34 mouse cellular contexts compared by ENCODE assay signal in genomic region chr9:119368367-119368766, GRCm38 (mm10). TPM values are rescaled to one million over a fixed set of nuclear protein-coding genes. Genes with fewer than 3 reads are reported as not detected.
DNase-seq lines count a peak whose midpoint lies in the region; ATAC-seq and TF ChIP-seq lines count a peak whose summit lies in the region.
"Had no signal": no experiment of that assay in that cellular context is flagged by ENCODE, and none has a peak within 500 bp of the region (broad histone marks: within the 10 kb centered on the region; RNA-seq: fewer than 3 reads in every experiment).

No protein-coding gene starts in this region.

- H3K9ac ChIP-seq in kidney, embryonic 15.5 days, result no peak overlapping the region
- no peak overlapping the region for H3K9ac ChIP-seq in MEL (ENCODE audit: control insufficient read depth, low read depth, low read length, poor library complexity, severe bottlenecking)
- H3K9ac ChIP-seq: heart, embryonic 13.5 days; hindbrain, embryonic 15.5 days; limb, embryonic 13.5 days; liver, embryonic 14.5 days; lung, embryonic 14.5 days; midbrain, embryonic 15.5 days; stomach, embryonic 15.5 days had no signal

- 83% methylated on average over 3 of the region's 3 CpGs for WGBS in kidney, embryonic 15.5 days

- no peaks in the 10 kb centered on the region for H3K9me3 ChIP-seq in kidney, embryonic 15.5 days (replicated peaks)
- H3K9me3 ChIP-seq in MEL (replicated peaks; ENCODE audit: insufficient read depth, low read length), result no peaks in the 10 kb centered on the region
- H3K9me3 ChIP-seq: G1E; heart, embryonic 13.5 days; hindbrain, embryonic 10.5 days; hindbrain, embryonic 15.5 days; limb, embryonic 13.5 days; midbrain, embryonic 15.5 days; stomach, embryonic 15.5 days had no signal

- H3K4me3 ChIP-seq in kidney, embryonic 15.5 days (replicated peaks), result no peak overlapping the region
- H3K4me3 ChIP-seq in C2C12 (ENCODE audit: insufficient read depth, poor library complexity, severe bottlenecking), result no peak overlapping the region
- H3K4me3 ChIP-seq in MEL (ENCODE audit: control insufficient read depth in 1 of 2, insufficient read depth in 1 of 2, low read depth in 2 of 2, low read length in 2 of 2), result no peak overlapping the region
- H3K4me3 ChIP-seq: erythroblast, embryonic 14.5 days; heart, embryonic 13.5 days; hindbrain, embryonic 10.5 days; hindbrain, embryonic 15.5 days; limb, embryonic 13.5 days; midbrain, embryonic 15.5 days; stomach, embryonic 15.5 days had no signal

- no peak for TF ChIP-seq EP300 in MEL (IDR thresholded peaks at IDR 0.05; ENCODE audit: low read depth in 1 of 2, low read length in 2 of 2)

- H3K27me3 ChIP-seq in kidney, embryonic 15.5 days, result no peaks in the 10 kb centered on the region
- H3K27me3 ChIP-seq in C2C12 (ENCODE audit: control insufficient read depth, insufficient read depth, insufficient read length) (no peaks in the 10 kb centered on the region), MEL (ENCODE audit: control insufficient read depth in 1 of 2, insufficient read depth in 2 of 2, low read length in 2 of 2) (no peaks in the 10 kb centered on the region)
- H3K27me3 ChIP-seq: heart, embryonic 13.5 days; hindbrain, embryonic 15.5 days; limb, embryonic 13.5 days; midbrain, embryonic 15.5 days; Patski; stomach, embryonic 15.5 days had no signal

- no peak for ATAC-seq in kidney, embryonic 15.5 days (replicated peaks; ENCODE audit: low FRiP score)
- ATAC-seq: forebrain, embryonic 16.5 days; midbrain, embryonic 15.5 days; Patski had no signal

- no peaks in the 10 kb centered on the region for H3K79me3 ChIP-seq in C2C12 (ENCODE audit: low read depth)

- 0 out of 2 replicates have a peak, but pooled peaks cover 10% of the 10 kb centered on the region for H3K36me3 ChIP-seq in kidney, embryonic 15.5 days
- H3K36me3 ChIP-seq in C2C12 (ENCODE audit: control insufficient read depth, insufficient read depth) (no peaks in the 10 kb centered on the region), MEL (ENCODE audit: control insufficient read depth in 1 of 2, insufficient read depth in 2 of 2, low read length in 2 of 2) (peaks cover 0 to 8% of the 10 kb centered on the region in 2 experiments; a peak in 3 of 4 replicates)
- H3K36me3 ChIP-seq: hindbrain, embryonic 15.5 days; midbrain, embryonic 15.5 days had no signal

- TF ChIP-seq CTCF in C2C12 (IDR thresholded peaks at IDR 0.05; ENCODE audit: control insufficient read depth, insufficient read depth, insufficient read length), result no peak
- TF ChIP-seq CTCF in MEL (IDR thresholded peaks at IDR 0.05 in 2 of 3, conservative IDR thresholded peaks at IDR 0.05 in 1 of 3; ENCODE audit: control insufficient read depth in 1 of 3, insufficient read depth in 1 of 3, low read depth in 2 of 3, low read length in 3 of 3, poor library complexity in 1 of 3, severe bottlenecking in 1 of 3), result no peak

- H3ac ChIP-seq in C2C12 (ENCODE audit: control insufficient read depth, insufficient read length, low read depth), result no peak overlapping the region

- DNase-seq in kidney, adult 8-10 months, result peak; percentile 54 to 56
- DNase-seq in MEL (ENCODE audit: low read depth, low spot score), result no peak
- peak; percentile 33 for DNase-seq in kidney, postnatal 14 days
- DNase-seq in cerebellum, postnatal 4 days (ENCODE audit: low spot score in 2 of 2), result no peak
- no peak for DNase-seq in heart, postnatal 4 days
- DNase-seq: adrenal gland, postnatal 25 days; cerebellum, adult 11-12 months; cerebellum, adult 9-11 months; gastrocnemius, postnatal 10 days; heart, postnatal 10 days; lung, embryonic 14.5 days; lung, postnatal 14 days; right cerebral cortex, postnatal 25 days had no signal

- H3K4me1 ChIP-seq in kidney, embryonic 15.5 days, result peaks cover 8% of the 10 kb centered on the region; the same call in 1 of the 2 replicates
- peaks cover 6 to 17% of the 10 kb centered on the region in 2 experiments for H3K4me1 ChIP-seq in MEL (ENCODE audit: control insufficient read depth in 1 of 2, insufficient read depth in 2 of 2, low read length in 2 of 2)
- H3K4me1 ChIP-seq: hindbrain, embryonic 10.5 days; hindbrain, embryonic 15.5 days; limb, embryonic 13.5 days; midbrain, embryonic 15.5 days; stomach, embryonic 15.5 days had no signal

- H3K79me2 ChIP-seq in C2C12 (ENCODE audit: control insufficient read depth, insufficient read depth) (no peaks in the 10 kb centered on the region), MEL (ENCODE audit: control insufficient read depth, insufficient read depth, low read length, poor library complexity) (no peaks in the 10 kb centered on the region)

- no peak for TF ChIP-seq RAD21 in MEL (IDR thresholded peaks at IDR 0.05; ENCODE audit: low read depth, low read length)

- H3K27ac ChIP-seq in kidney, embryonic 15.5 days, result no peak overlapping the region
- no peak overlapping the region for H3K27ac ChIP-seq in MEL (ENCODE audit: control insufficient read depth, low read depth, low read length)
- H3K27ac ChIP-seq: heart, embryonic 13.5 days; hindbrain, embryonic 15.5 days; limb, embryonic 13.5 days; liver, embryonic 14.5 days; midbrain, embryonic 15.5 days; stomach, embryonic 15.5 days had no signal

- TF ChIP-seq POLR2A in MEL (IDR thresholded peaks at IDR 0.05; ENCODE audit: control insufficient read depth in 1 of 2, insufficient read depth in 1 of 2, low read depth in 1 of 2, low read length in 2 of 2, poor library complexity in 1 of 2), result no peak

- H3K4me2 ChIP-seq in kidney, embryonic 15.5 days, result no peak overlapping the region
- H3K4me2 ChIP-seq: heart, embryonic 13.5 days; hindbrain, embryonic 15.5 days; limb, embryonic 13.5 days; lung, embryonic 14.5 days; midbrain, embryonic 15.5 days; stomach, embryonic 15.5 days had no signal

TF ChIP-seq in C2C12, 6 proteins besides CTCF, POLR2A, EP300 and RAD21:
- no peak for TF ChIP-seq MYOD1 (IDR thresholded peaks at IDR 0.05; ENCODE audit: control insufficient read depth, insufficient read length, low read depth)
- TF ChIP-seq MAX (IDR thresholded peaks at IDR 0.05), result no peak
- TF ChIP-seq USF1 (IDR thresholded peaks at IDR 0.05; ENCODE audit: low read depth), result peak; percentile 52
TF ChIP-seq in C2C12: peak in this region for 1.

TF ChIP-seq in MEL, 35 proteins besides CTCF, POLR2A, EP300 and RAD21:
- TF ChIP-seq USF2 (IDR thresholded peaks at IDR 0.05; ENCODE audit: borderline replicate concordance in 1 of 2, insufficient read depth in 1 of 2, low read depth in 1 of 2, low read length in 2 of 2) (0 out of 4 replicates have a peak, but pooled peaks of 1 of the 2 experiments have one; percentile 31), RCOR1 (IDR thresholded peaks at IDR 0.05; ENCODE audit: low read depth, low read length) (no peak), UBTF (IDR thresholded peaks at IDR 0.05; ENCODE audit: borderline replicate concordance, insufficient read depth, low read depth, low read length) (no peak), USF1 (IDR thresholded peaks at IDR 0.05; ENCODE audit: low read depth, low read length) (peak; percentile 73), MAZ (IDR thresholded peaks at IDR 0.05; ENCODE audit: low read depth, low read length) (no peak), SIN3A (IDR thresholded peaks at IDR 0.05; ENCODE audit: low read length) (no peak)

RNA-seq across cellular contexts. Expression of gene Slc22a14, which starts 3.0 kb away (rescaled TPM):
- 0.30 TPM in 1 of 2 replicates, not detected in the other for polyA plus RNA-seq in kidney, embryonic 15.5 days (2015; fragmentation: Nextera tagmentation; extraction: Ambion mirVana)
- polyA plus RNA-seq in C2C12 (2012; fragmentation: generic; extraction: Trizol) (not detected), MEL (2012; ENCODE audit: insufficient read depth in 1 of 2, insufficient read length in 2 of 2, low read depth in 1 of 2, low replicate concordance in 2 of 2, missing spikeins in 1 of 2) (not detected)
- total RNA-seq in MEL (2012; rRNA removed), result not detected in 2 replicates
- under 1 TPM in 1 of 2 experiments, not detected in 1; 0.27 TPM for total RNA-seq in heart, postnatal 4 days (2021)
- total RNA-seq: adrenal gland, postnatal 25 days; common myeloid progenitor, adult 5-6 weeks; G1E; gastrocnemius, postnatal 10 days; layer of hippocampus, postnatal 25 days; left cerebral cortex, adult 8-10 months; left cerebral cortex, postnatal 36 days; neutrophil, adult 5-6 weeks had no signal
- polyA plus RNA-seq: embryonic facial prominence, embryonic 14.5 days; erythroblast, embryonic 14.5 days; forebrain, embryonic 11.5 days; forebrain, embryonic 16.5 days; G1E; heart, embryonic 13.5 days; hindbrain, embryonic 15.5 days; liver, embryonic 14.5 days; lung, embryonic 14.5 days; midbrain, embryonic 15.5 days; neural tube, embryonic 11.5 days had no signal

RNA-seq across cellular contexts. Expression of gene Xylb, which starts 11.2 kb away (rescaled TPM):
- polyA plus RNA-seq in kidney, embryonic 15.5 days (2015; fragmentation: Nextera tagmentation; extraction: Ambion mirVana), result 20.8 and 26.9 TPM in 2 replicates
- 3.1 TPM for polyA plus RNA-seq in C2C12 (2012; fragmentation: generic; extraction: Trizol)
- total RNA-seq in MEL (2012; rRNA removed), result 3.8 and 4.3 TPM in 2 replicates
- 10 to 100 TPM in 1 of 2 experiments, not detected in 1; 12.9 TPM for polyA plus RNA-seq in MEL (2012; ENCODE audit: insufficient read depth in 1 of 2, insufficient read length in 2 of 2, low read depth in 1 of 2, low replicate concordance in 2 of 2, missing spikeins in 1 of 2)
- total RNA-seq in heart, postnatal 4 days (2021), result 1 to 10 TPM in 1 of 2 experiments, under 1 TPM in 1; 0.52 to 1.0 TPM

RNA-seq across cellular contexts. Expression of gene Myd88, which starts 27.2 kb away (rescaled TPM):
- polyA plus RNA-seq in kidney, embryonic 15.5 days (2015; fragmentation: Nextera tagmentation; extraction: Ambion mirVana), result 25.6 and 25.9 TPM in 2 replicates
- polyA plus RNA-seq in C2C12 (2012; fragmentation: generic; extraction: Trizol) (19.5 TPM), MEL (2012; ENCODE audit: insufficient read depth in 1 of 2, insufficient read length in 2 of 2, low read depth in 1 of 2, low replicate concordance in 2 of 2, missing spikeins in 1 of 2) (10 to 100 TPM in 1 of 2 experiments, not detected in 1; 39.7 TPM)
- 17.8 and 20.7 TPM in 2 replicates for total RNA-seq in MEL (2012; rRNA removed)
- 10 to 100 TPM; 12.1 to 12.7 TPM for total RNA-seq in heart, postnatal 4 days (2021)

RNA-seq across cellular contexts. Expression of gene Acaa1a, which starts 28.9 kb away (rescaled TPM):
- polyA plus RNA-seq in kidney, embryonic 15.5 days (2015; fragmentation: Nextera tagmentation; extraction: Ambion mirVana), result 111 and 121 TPM in 2 replicates
- 50.9 TPM for polyA plus RNA-seq in C2C12 (2012; fragmentation: generic; extraction: Trizol)
- 19.5 and 23.1 TPM in 2 replicates for total RNA-seq in MEL (2012; rRNA removed)
- polyA plus RNA-seq in MEL (2012; ENCODE audit: insufficient read depth in 1 of 2, insufficient read length in 2 of 2, low read depth in 1 of 2, low replicate concordance in 2 of 2, missing spikeins in 1 of 2), result 10 to 100 TPM in 1 of 2 experiments, not detected in 1; 22.1 TPM
- total RNA-seq in heart, postnatal 4 days (2021), result 10 to 100 TPM; 60.7 to 63.8 TPM

RNA-seq across cellular contexts. Expression of gene Acvr2b, which starts 33.6 kb away (rescaled TPM):
- 36.4 and 36.6 TPM in 2 replicates for polyA plus RNA-seq in kidney, embryonic 15.5 days (2015; fragmentation: Nextera tagmentation; extraction: Ambion mirVana)
- polyA plus RNA-seq in C2C12 (2012; fragmentation: generic; extraction: Trizol) (0.83 TPM), MEL (2012; ENCODE audit: insufficient read depth in 1 of 2, insufficient read length in 2 of 2, low read depth in 1 of 2, low replicate concordance in 2 of 2, missing spikeins in 1 of 2) (1 to 10 TPM in 1 of 2 experiments, not detected in 1; 1.9 TPM)
- 0.81 and 1.7 TPM in 2 replicates for total RNA-seq in MEL (2012; rRNA removed)
- total RNA-seq in heart, postnatal 4 days (2021), result 1 to 10 TPM; 6.2 to 6.5 TPM
- total RNA-seq: neutrophil, adult 5-6 weeks had no signal

Comparison
In these comparisons a context has a peak if more than half of its experiments do, and no peak if none do; other contexts are left out.
1. DNase-seq: peak in kidney, adult 8-10 months (2 of 2) and kidney, postnatal 14 days (single experiment); none in MEL (single experiment), cerebellum, postnatal 4 days (0 of 2) and heart, postnatal 4 days (single experiment).